Mouse (Mus musculus) MEL (cell line): ENCODE results near the gene Tmem102. TPM values are rescaled to one million over a fixed set of nuclear protein-coding genes. Genes with fewer than 3 reads are reported as not detected.

ENCODE experiments used
- DNase-seq: peaks from one replicate; pipeline ENCODE4 v3.0.0; 2011; ENCODE audit warnings: low read depth, low spot score
- H3K27ac ChIP-seq: 2 replicates; pipeline ENCODE4 v1.5.1; 2012; ENCODE audit warnings: low read depth, mild to moderate bottlenecking, control low read depth, low read length, moderate library complexity; ENCODE audit not compliant: control insufficient read depth
- H3K27me3 ChIP-seq, 2 experiments: fragments of 150-350 bp in 1 of 2; sonication (generic) in 1 of 2; 2 replicates each; pipeline ENCODE4 v1.6.1; 2012; ENCODE audit warnings: low read length in 2 of 2, mild to moderate bottlenecking in 2 of 2, improper control_type of control experiment in 1 of 2, moderate library complexity in 1 of 2; ENCODE audit not compliant: insufficient read depth in 2 of 2, control insufficient read depth in 1 of 2
- H3K36me3 ChIP-seq, 2 experiments: 2 replicates each; pipeline ENCODE4 v1.6.1; 2012 to 2014; ENCODE audit warnings: low read length in 2 of 2, improper control_type of control experiment in 1 of 2, inconsistent platforms in 1 of 2, mild to moderate bottlenecking in 1 of 2; ENCODE audit not compliant: insufficient read depth in 2 of 2, control insufficient read depth in 1 of 2
- H3K4me1 ChIP-seq, 2 experiments: fragments of 150-350 bp in 1 of 2; sonication (generic) in 1 of 2; 2 replicates each; pipeline ENCODE4 v1.6.1; 2012; ENCODE audit warnings: low read length in 2 of 2, improper control_type of control experiment in 1 of 2, mild to moderate bottlenecking in 1 of 2; ENCODE audit not compliant: insufficient read depth in 2 of 2, control insufficient read depth in 1 of 2
- H3K4me3 ChIP-seq, 2 experiments: fragments of 150-350 bp in 1 of 2; sonication (generic) in 1 of 2; 2 replicates each; pipeline ENCODE4 v1.5.1; 2012; ENCODE audit warnings: low read depth in 2 of 2, low read length in 2 of 2, mild to moderate bottlenecking in 2 of 2, moderate library complexity in 2 of 2, control low read depth in 1 of 2, improper control_type of control experiment in 1 of 2; ENCODE audit not compliant: control insufficient read depth in 1 of 2, insufficient read depth in 1 of 2
- H3K79me2 ChIP-seq: 2 replicates; pipeline ENCODE4 v1.6.1; 2012; ENCODE audit warnings: mild to moderate bottlenecking, low read length, moderate library complexity; ENCODE audit not compliant: control insufficient read depth, poor library complexity, insufficient read depth
- H3K9ac ChIP-seq: 2 replicates; pipeline ENCODE4 v1.6.1; 2012; ENCODE audit warnings: low read depth, mild to moderate bottlenecking, control low read depth, low read length, moderate library complexity; ENCODE audit not compliant: control insufficient read depth, poor library complexity, severe bottlenecking
- H3K9me3 ChIP-seq: fragments of 150-350 bp; sonication (generic); replicated peaks from 2 replicates; pipeline ENCODE4 v1.6.1; 2012; ENCODE audit warnings: mild to moderate bottlenecking, low read length, improper control_type of control experiment, moderate library complexity; ENCODE audit not compliant: insufficient read depth
- BHLHE40 ChIP-seq: IDR thresholded peaks from 2 replicates; pipeline ENCODE4 v1.6.1; 2012; ENCODE audit warnings: low read depth, mild to moderate bottlenecking, inconsistent platforms, low read length, improper control_type of control experiment, borderline replicate concordance
- CHD2 ChIP-seq: IDR thresholded peaks from 2 replicates; pipeline ENCODE4 v1.6.1; 2011; ENCODE audit warnings: low read length, improper control_type of control experiment
- CTCF ChIP-seq, 3 experiments: IDR thresholded peaks in 2 of 3; conservative IDR thresholded peaks in 1 of 3; 2 replicates each; pipeline ENCODE4 v1.5.1; 2011 to 2012; ENCODE audit warnings: low read length in 3 of 3, low read depth in 2 of 3, mild to moderate bottlenecking in 2 of 3, improper control_type of control experiment in 1 of 3, inconsistent platforms in 1 of 3, mixed read lengths in 1 of 3, moderate library complexity in 1 of 3; ENCODE audit not compliant: control insufficient read depth in 1 of 3, insufficient read depth in 1 of 3, poor library complexity in 1 of 3, severe bottlenecking in 1 of 3
- E2F4 ChIP-seq: IDR thresholded peaks from 2 replicates; pipeline ENCODE4 v1.6.1; 2011; ENCODE audit warnings: low read depth, low read length, improper control_type of control experiment, borderline replicate concordance
- ETS1 ChIP-seq: IDR thresholded peaks from 2 replicates; pipeline ENCODE4 v1.6.1; 2012; ENCODE audit warnings: low read depth, mild to moderate bottlenecking, inconsistent platforms, low read length, improper control_type of control experiment, moderate library complexity
- GATA1 ChIP-seq: IDR thresholded peaks from 2 replicates; pipeline ENCODE4 v1.6.1; 2011; ENCODE audit warnings: low read depth, low read length, improper control_type of control experiment
- JUND ChIP-seq: IDR thresholded peaks from 2 replicates; pipeline ENCODE4 v1.6.1; 2011; ENCODE audit warnings: low read depth, mild to moderate bottlenecking, improper control_type of control experiment, low read length
- KAT2A ChIP-seq: conservative IDR thresholded peaks from 2 replicates; pipeline ENCODE4 v1.6.1; 2012; ENCODE audit warnings: low read depth, low read length, improper control_type of control experiment, inconsistent platforms
- MAX ChIP-seq: IDR thresholded peaks from 2 replicates; pipeline ENCODE4 v1.6.1; 2011; ENCODE audit warnings: low read length, improper control_type of control experiment
- MXI1 ChIP-seq: IDR thresholded peaks from 2 replicates; pipeline ENCODE4 v1.6.1; 2011; ENCODE audit warnings: mild to moderate bottlenecking, low read depth, low read length, improper control_type of control experiment
- NELFE ChIP-seq: IDR thresholded peaks from 2 replicates; pipeline ENCODE4 v1.6.1; 2011; ENCODE audit warnings: low read depth, low read length, improper control_type of control experiment
- POLR2AphosphoS5 ChIP-seq: IDR thresholded peaks from 2 replicates; pipeline ENCODE4 v1.6.1; 2012; ENCODE audit warnings: low read depth, borderline replicate concordance, mild to moderate bottlenecking, inconsistent platforms, low read length, moderate library complexity, mixed read lengths
- RAD21 ChIP-seq: IDR thresholded peaks from 2 replicates; pipeline ENCODE4 v1.6.1; 2011; ENCODE audit warnings: mild to moderate bottlenecking, low read depth, low read length, improper control_type of control experiment
- RCOR1 ChIP-seq: IDR thresholded peaks from 2 replicates; pipeline ENCODE4 v1.6.1; 2012; ENCODE audit warnings: low read depth, mild to moderate bottlenecking, inconsistent platforms, low read length, improper control_type of control experiment
- SIN3A ChIP-seq: IDR thresholded peaks from 2 replicates; pipeline ENCODE4 v1.6.1; 2012; ENCODE audit warnings: low read length, improper control_type of control experiment, inconsistent platforms
- TBP ChIP-seq: IDR thresholded peaks from 2 replicates; pipeline ENCODE4 v1.8.0; 2011; ENCODE audit warnings: low read depth, low read length, improper control_type of control experiment
- UBTF ChIP-seq: IDR thresholded peaks from 2 replicates; pipeline ENCODE4 v1.6.1; 2012; ENCODE audit warnings: low read depth, mild to moderate bottlenecking, inconsistent platforms, low read length, improper control_type of control experiment, moderate library complexity, borderline replicate concordance; ENCODE audit not compliant: insufficient read depth
- ZC3H11A ChIP-seq: IDR thresholded peaks from 2 replicates; pipeline ENCODE4 v1.6.1; 2012; ENCODE audit warnings: low read depth, mild to moderate bottlenecking, inconsistent platforms, low read length, improper control_type of control experiment
- ZNF384 ChIP-seq: IDR thresholded peaks from 2 replicates; pipeline ENCODE4 v1.6.1; 2012; ENCODE audit warnings: low read depth, mild to moderate bottlenecking, inconsistent platforms, low read length, improper control_type of control experiment
- polyA plus RNA-seq, 2 experiments: library from polyadenylated mRNA; stranded (reverse) in 1 of 2; unstranded in 1 of 2; fragments of >175 nt in 1 of 2; fragments of >200 nt in 1 of 2; gene quantifications; 2 replicates each; pipeline versions ENCODE4 v1.2.1 to v1.2.4; 2012; ENCODE audit warnings: low replicate concordance in 2 of 2, low read depth in 1 of 2; ENCODE audit not compliant: insufficient read length in 2 of 2, insufficient read depth in 1 of 2, missing spikeins in 1 of 2
- total RNA-seq: library from RNA; depleted of rRNA; stranded (reverse); fragments of 300-350 nt; gene quantifications from 2 replicates; pipeline ENCODE4 v1.2.3, GENCODE M21; 2012

The Tmem102 gene
- total and polyA plus RNA-seq, 3 experiments: 0.31 to 2.4 TPM; not detected in 1

- no peaks in the 10 kb centered on the region for H3K4me1 ChIP-seq
- no peak for TF ChIP-seq KAT2A
- no peak for TF ChIP-seq MXI1
- no peak for TF ChIP-seq MAX
- TF ChIP-seq UBTF: no peak
- no peak for TF ChIP-seq CHD2
- TF ChIP-seq ETS1: no peak
- no peak for TF ChIP-seq CTCF (IDR thresholded peaks at IDR 0.05 in 2 of 3, conservative IDR thresholded peaks at IDR 0.05 in 1 of 3; ENCODE audit: control insufficient read depth in 1 of 3, insufficient read depth in 1 of 3, low read depth in 2 of 3, low read length in 3 of 3, poor library complexity in 1 of 3, severe bottlenecking in 1 of 3)
- no peak for TF ChIP-seq GATA1
- TF ChIP-seq BHLHE40: no peak
- no peak for TF ChIP-seq ZC3H11A
- no peaks in the 10 kb centered on the region for H3K79me2 ChIP-seq
- no peak overlapping the region for H3K4me3 ChIP-seq
- H3K36me3 ChIP-seq: no peaks in the 10 kb centered on the region
- H3K9ac ChIP-seq: no peak overlapping the region
- no peaks in the 10 kb centered on the region for H3K9me3 ChIP-seq
- H3K27me3 ChIP-seq: 0 out of 4 replicates have a peak, but pooled peaks cover 0 to 2% of the 10 kb centered on the region in 2 experiments
- no peak for DNase-seq
- H3K27ac ChIP-seq: no peak overlapping the region
These were observed 13.4 kb upstream of the Tmem102 start for GRCm38 (mm10) chr11:69818871-69819270.

- Histone ChIP-seq H3K9ac (no peak within 1 kb of the TSS), H3K79me2 (no peaks in the 10 kb centered on the region), H3K36me3 (no peaks in the 10 kb centered on the region), H3K4me1 (no peaks in the 10 kb centered on the region), H3K9me3 (no peaks in the 10 kb centered on the region), H3K27ac (no peak within 1 kb of the TSS), H3K27me3 (0 out of 4 replicates have a peak, but pooled peaks cover 0 to 2% of the 10 kb centered on the region in 2 experiments), H3K4me3 (no peak within 1 kb of the TSS)
- no peak for DNase-seq
- TF ChIP-seq NELFE (no peak), KAT2A (no peak), E2F4 (no peak), RCOR1 (no peak), CTCF (IDR thresholded peaks at IDR 0.05 in 2 of 3, conservative IDR thresholded peaks at IDR 0.05 in 1 of 3; ENCODE audit: control insufficient read depth in 1 of 3, insufficient read depth in 1 of 3, low read depth in 2 of 3, low read length in 3 of 3, poor library complexity in 1 of 3, severe bottlenecking in 1 of 3) (no peak), POLR2AphosphoS5 (no peak), ZNF384 (no peak), JUND (no peak), RAD21 (no peak), SIN3A (no peak), TBP (no peak)
These were observed 12.9 kb upstream of the Tmem102 start, which contains the start of gene Spem2 for GRCm38 (mm10) chr11:69818365-69818764. Gene Spem2 (minus strand): TSS chr11:69818465.
